Mouse (Mus musculus) lung, postnatal 0 days (tissue): ENCODE data around the gene Setd3.
A peak's percentile ranks its signal among the peaks of the same experiment; 100 is the strongest.

ENCODE experiments used
- CTCF ChIP-seq: IDR thresholded peaks from 2 replicates; pipeline ENCODE4 v1.5.1; 2016; ENCODE audit warnings: antibody characterized with exemption, mild to moderate bottlenecking
- EP300 ChIP-seq: IDR thresholded peaks from 2 replicates; pipeline ENCODE4 v1.6.1; 2016; ENCODE audit warnings: antibody characterized with exemption, mild to moderate bottlenecking, control low read depth

DNA sequence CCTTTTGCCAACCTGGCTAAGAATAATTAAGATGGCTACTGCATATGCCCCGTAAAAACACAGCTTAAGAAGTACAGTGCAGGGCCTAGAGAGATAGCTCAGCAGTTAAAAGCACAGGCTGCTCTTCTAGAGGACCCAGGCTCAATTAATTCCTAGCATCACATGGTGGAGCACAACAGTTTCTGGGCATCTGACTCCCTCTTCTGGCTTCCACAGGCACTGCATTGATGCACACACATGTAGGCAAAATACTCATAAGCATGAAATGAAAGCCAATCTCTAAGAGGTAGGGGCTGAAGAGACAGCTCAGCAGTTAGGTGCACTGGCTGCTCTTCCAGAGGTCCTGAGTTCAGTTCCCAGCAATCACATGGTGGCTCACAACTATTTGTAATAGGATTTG lies 17.1 kb downstream of the Setd3 start:
- TF ChIP-seq CTCF (peak; percentile 68), EP300 (no peak)
